Mouse (Mus musculus) liver, embryonic 14.5 days (tissue): ENCODE measurements at regions not wholly inside any gene's neighbourhood (a gene's known extent, or its start where the extent isn't known, plus 50 kb on each side); places are given as distances from the start of the nearest gene placed in this dataset.

ENCODE experiments used
- ATAC-seq: fragments of 200-750 bp; cut with Nextera tagmentation; 2 replicates; pipeline ENCODE4 v1.8.0; 2017; ENCODE audit warnings: moderate number of reproducible peaks, mild to moderate bottlenecking, moderate library complexity; ENCODE audit not compliant: insufficient read depth
- DNase-seq, 3 experiments: peaks; one replicate each; pipeline ENCODE4 v3.0.0-alpha.2; 2012 to 2013; ENCODE audit warnings: low read depth in 3 of 3, low spot score in 3 of 3
- H3K27ac ChIP-seq: fragments of 300-500 bp; sonication (generic); 2 replicates; pipeline ENCODE4 v1.5.1; 2014; ENCODE audit warnings: moderate library complexity, mild to moderate bottlenecking, control low read depth, inconsistent platforms
- H3K27me3 ChIP-seq: fragments of 300-500 bp; sonication (generic); 2 replicates; pipeline ENCODE4 v1.6.1; 2014; ENCODE audit warnings: mild to moderate bottlenecking, low read length, moderate library complexity; ENCODE audit not compliant: control insufficient read depth, insufficient read depth
- H3K36me3 ChIP-seq: fragments of 300-500 bp; sonication (generic); replicated peaks from 2 replicates; pipeline ENCODE4 v1.6.1; 2014; ENCODE audit warnings: low read depth; ENCODE audit not compliant: control insufficient read depth, insufficient read depth
- H3K4me1 ChIP-seq, 2 experiments: fragments of 200-500 bp in 1 of 2; fragments of 300-500 bp in 1 of 2; sonication (generic) in 1 of 2; replicated peaks; 2 replicates each; pipeline ENCODE4 v1.6.1; 2012 to 2014; ENCODE audit warnings: antibody characterized with exemption in 1 of 2, inconsistent platforms in 1 of 2, low read length in 1 of 2; ENCODE audit not compliant: control insufficient read depth in 2 of 2, insufficient read depth in 2 of 2
- H3K4me2 ChIP-seq: fragments of 300-500 bp; sonication (generic); 2 replicates; pipeline ENCODE4 v1.6.1; 2014; ENCODE audit warnings: low read depth, mild to moderate bottlenecking, control low read depth, moderate library complexity
- H3K4me3 ChIP-seq, 2 experiments: fragments of 200-500 bp in 1 of 2; fragments of 300-500 bp in 1 of 2; sonication (generic) in 1 of 2; 2 replicates each; pipeline ENCODE4 v1.5.1; 2012 to 2014; ENCODE audit warnings: low read depth in 2 of 2, low read length in 2 of 2, mild to moderate bottlenecking in 2 of 2, control low read depth in 1 of 2, inconsistent platforms in 1 of 2, moderate library complexity in 1 of 2; ENCODE audit not compliant: insufficient read depth in 1 of 2
- H3K9ac ChIP-seq: fragments of 300-500 bp; sonication (generic); replicated peaks from 2 replicates; pipeline ENCODE4 v1.6.1; 2014; ENCODE audit warnings: mild to moderate bottlenecking, control low read depth, moderate library complexity
- H3K9me3 ChIP-seq: fragments of 300-500 bp; sonication (generic); 2 replicates; pipeline ENCODE4 v1.6.1; 2016; ENCODE audit warnings: low read length, mixed read lengths; ENCODE audit not compliant: control insufficient read depth
- CTCF ChIP-seq: IDR thresholded peaks from 2 replicates; pipeline ENCODE4 v1.5.1; 2016; ENCODE audit warnings: antibody characterized with exemption, low read depth, control low read depth
- EP300 ChIP-seq: IDR thresholded peaks from 2 replicates; pipeline ENCODE4 v1.6.1; 2016; ENCODE audit warnings: antibody characterized with exemption, low read depth
- WGBS: fragments of 180-500 bp; shearing (Covaris S2); extraction: QIAGEN DNeasy Blood & Tissue Kit; methylation state at CpG from one replicate; pipeline ENCODE4 v1.1.7; 2014; ENCODE audit not compliant: insufficient replicate concordance; 5-methylcytosine and 5-hydroxymethylcytosine counted together

- H3K4me1 ChIP-seq, result no peaks in the 10 kb centered on the region
- H3K9me3 ChIP-seq, result no peaks in the 10 kb centered on the region
- H3K27ac ChIP-seq, result no peak overlapping the region
- WGBS, result 17% methylated on average over 12 of the region's 12 CpGs
- H3K27me3 ChIP-seq, result no peaks in the 10 kb centered on the region; the same call in none of the 2 replicates
- no peak for DNase-seq
- no peak overlapping the region for H3K9ac ChIP-seq
- H3K4me2 ChIP-seq, result no peak overlapping the region
- no peak for ATAC-seq
- no peak overlapping the region for H3K4me3 ChIP-seq
- no peaks in the 10 kb centered on the region for H3K36me3 ChIP-seq
- TF ChIP-seq EP300 (no peak), CTCF (no peak)
Observed at GRCm38 (mm10) chr11:112976914-112977785, 195.1 kb downstream of the Sox9 start.

- Histone ChIP-seq H3K4me2 (no peak overlapping the region), H3K4me3 (no peak overlapping the region), H3K27ac (no peak overlapping the region), H3K9me3 (no peaks in the 10 kb centered on the region), H3K27me3 (no peaks in the 10 kb centered on the region; the same call in none of the 2 replicates), H3K4me1 (no peaks in the 10 kb centered on the region; a peak in 1 of 4 replicates), H3K9ac (no peak overlapping the region), H3K36me3 (no peaks in the 10 kb centered on the region)
- no peak for ATAC-seq
- WGBS, result 8% methylated on average over 6 of the region's 6 CpGs
- no peak for DNase-seq
- no peak for TF ChIP-seq EP300
- no peak for TF ChIP-seq CTCF
Observed at GRCm38 (mm10) chr11:112978884-112979283, 196.9 kb downstream of the Sox9 start.

GRCm38 (mm10) chr11:112979413-112979812 lies 197.4 kb downstream of the Sox9 start:
- DNase-seq (no peak), ATAC-seq (no peak)
- Histone ChIP-seq H3K9ac (no peak overlapping the region), H3K27me3 (no peaks in the 10 kb centered on the region; the same call in none of the 2 replicates), H3K4me3 (no peak overlapping the region), H3K4me1 (no peaks in the 10 kb centered on the region; a peak in 1 of 4 replicates), H3K27ac (no peak overlapping the region), H3K36me3 (no peaks in the 10 kb centered on the region), H3K4me2 (no peak overlapping the region), H3K9me3 (no peaks in the 10 kb centered on the region)
- TF ChIP-seq EP300, result no peak
- no peak for TF ChIP-seq CTCF
- 53% methylated on average over 10 of the region's 10 CpGs for WGBS

- DNase-seq, result no peak
- no peak overlapping the region for H3K9ac ChIP-seq
- H3K27ac ChIP-seq, result no peak overlapping the region
- no peak overlapping the region for H3K4me2 ChIP-seq
- no peak overlapping the region for H3K4me3 ChIP-seq
- H3K4me1 ChIP-seq, result no peaks in the 10 kb centered on the region; a peak in 2 of 4 replicates
- 54% methylated on average over 11 of the region's 11 CpGs for WGBS
- no peak for ATAC-seq
- H3K27me3 ChIP-seq, result no peaks in the 10 kb centered on the region; the same call in none of the 2 replicates
- no peaks in the 10 kb centered on the region for H3K36me3 ChIP-seq
- TF ChIP-seq EP300 (no peak), CTCF (no peak)
- H3K9me3 ChIP-seq, result no peaks in the 10 kb centered on the region
Observed at GRCm38 (mm10) chr11:112982165-112982801, 200.3 kb downstream of the Sox9 start.
